Mouse (Mus musculus): ENCODE data around the gene Fam162a. TPM values are rescaled to one million over a fixed set of nuclear protein-coding genes. Genes with fewer than 3 reads are reported as not detected.
"Not testable (repeated sequence)": the region's sequence is repeated elsewhere in the genome, so short reads cannot be mapped to it uniquely, and the experiment has no call there.

Gene Fam162a
- polyA plus RNA-seq, 1 experiment from 2014 or later = 457 TPM

- Histone ChIP-seq H3K4me1 (replicated peaks; ENCODE audit: control insufficient read depth, insufficient read depth, low read length) (no peaks in the 10 kb centered on the region), H3K4me3 (ENCODE audit: low read depth, low read length) (no peak overlapping the region), H3K4me2 (ENCODE audit: low read length) (no peak overlapping the region), H3K36me3 (ENCODE audit: control insufficient read depth, insufficient read depth, low read length) (peaks cover 49% of the 10 kb centered on the region), H3K9me3 (ENCODE audit: control insufficient read depth, low read length) (no peaks in the 10 kb centered on the region), H3K9ac (ENCODE audit: low read length) (no peak overlapping the region), H3K27ac (ENCODE audit: low read depth) (no peak overlapping the region), H3K27me3 (replicated peaks; ENCODE audit: control insufficient read depth, insufficient read depth, low read length) (no peaks in the 10 kb centered on the region)
- ATAC-seq (replicated peaks; ENCODE audit: low FRiP score, low TSS enrichment, low read depth) = no peak
- WGBS = 95% methylated on average over 1 of the region's 1 CpGs
- DNase-seq (ENCODE audit: low spot score) = no peak
Measured at GRCm38 (mm10) chr16:36016335-36016734, 55.1 kb downstream of the Fam162a start.

- DNase-seq (ENCODE audit: low spot score) (no peak), ATAC-seq (replicated peaks; ENCODE audit: low FRiP score, low TSS enrichment, low read depth) (no peak)
- no peaks in the 10 kb centered on the region for H3K4me1 ChIP-seq (replicated peaks; ENCODE audit: control insufficient read depth, insufficient read depth, low read length)
- no peaks in the 10 kb centered on the region for H3K9me3 ChIP-seq (ENCODE audit: control insufficient read depth, low read length)
- peaks cover 26% of the 10 kb centered on the region; the same call in 1 of the 2 replicates for H3K36me3 ChIP-seq (ENCODE audit: control insufficient read depth, insufficient read depth, low read length)
- H3K4me2 ChIP-seq (ENCODE audit: low read length) = no peak overlapping the region
- 94% methylated on average over 3 of the region's 3 CpGs for WGBS
- H3K4me3 ChIP-seq (ENCODE audit: low read depth, low read length) = no peak overlapping the region
- no peak overlapping the region for H3K27ac ChIP-seq (ENCODE audit: low read depth)
- H3K9ac ChIP-seq (ENCODE audit: low read length) = no peak overlapping the region
- no peaks in the 10 kb centered on the region for H3K27me3 ChIP-seq (replicated peaks; ENCODE audit: control insufficient read depth, insufficient read depth, low read length)
Measured at GRCm38 (mm10) chr16:36008396-36008795, 63.0 kb downstream of the Fam162a start.

GRCm38 (mm10) chr16:35998852-35999251 is 72.5 kb downstream of the Fam162a start:
- H3K27me3 ChIP-seq (replicated peaks; ENCODE audit: control insufficient read depth, insufficient read depth, low read length); DNase-seq (ENCODE audit: low spot score); H3K4me1 ChIP-seq (replicated peaks; ENCODE audit: control insufficient read depth, insufficient read depth, low read length); H3K9ac ChIP-seq (ENCODE audit: low read length); H3K27ac ChIP-seq (ENCODE audit: low read depth); H3K9me3 ChIP-seq (ENCODE audit: control insufficient read depth, low read length); H3K4me2 ChIP-seq (ENCODE audit: low read length); H3K4me3 ChIP-seq (ENCODE audit: low read depth, low read length); ATAC-seq (replicated peaks; ENCODE audit: low FRiP score, low TSS enrichment, low read depth): not testable (repeated sequence)
- peaks cover 18% of the 10 kb centered on the region for H3K36me3 ChIP-seq (ENCODE audit: control insufficient read depth, insufficient read depth, low read length)
- WGBS = 95% methylated on average over 4 of the region's 4 CpGs

Other genes starting within 250 kb of the Fam162a start
- gene Parp14, start 200.1 kb downstream of the Fam162a start, polyA plus RNA-seq (2014; fragmentation: Nextera tagmentation; extraction: Ambion mirVana) = 1.6 and 2.1 TPM in 2 replicates
- gene Parp9, start 133.1 kb downstream of the Fam162a start, polyA plus RNA-seq (2014; fragmentation: Nextera tagmentation; extraction: Ambion mirVana) = 9.3 and 11.0 TPM in 2 replicates
- 8.0 and 8.2 TPM in 2 replicates for gene Dtx3l, start 132.4 kb downstream of the Fam162a start, polyA plus RNA-seq (2014; fragmentation: Nextera tagmentation; extraction: Ambion mirVana)
- 44.4 and 48.1 TPM in 2 replicates for gene Kpna1, start 92.8 kb downstream of the Fam162a start, polyA plus RNA-seq (2014; fragmentation: Nextera tagmentation; extraction: Ambion mirVana)
- gene Wdr5b, start 30.4 kb downstream of the Fam162a start, polyA plus RNA-seq (2014; fragmentation: Nextera tagmentation; extraction: Ambion mirVana) = 8.5 and 8.7 TPM in 2 replicates
- gene Ccdc58, start 91 bp upstream of the Fam162a start, polyA plus RNA-seq (2014; fragmentation: Nextera tagmentation; extraction: Ambion mirVana) = 92.4 and 93.1 TPM in 2 replicates
- gene Csta1, start 59.6 kb upstream of the Fam162a start, polyA plus RNA-seq (2014; fragmentation: Nextera tagmentation; extraction: Ambion mirVana) = 0.05 TPM in 1 of 2 replicates, not detected in the other
- not detected in 2 replicates for gene Stfa2l1, start 85.2 kb upstream of the Fam162a start, polyA plus RNA-seq (2014; fragmentation: Nextera tagmentation; extraction: Ambion mirVana)
- gene Gm5483, start 112.6 kb upstream of the Fam162a start, polyA plus RNA-seq (2014; fragmentation: Nextera tagmentation; extraction: Ambion mirVana) = 1.6 TPM in 1 of 2 replicates, not detected in the other
- gene Gm5416, start 138.8 kb upstream of the Fam162a start, polyA plus RNA-seq (2014; fragmentation: Nextera tagmentation; extraction: Ambion mirVana) = not detected in 2 replicates
- not detected in 2 replicates for gene 2010005H15Rik, start 149.9 kb upstream of the Fam162a start, polyA plus RNA-seq (2014; fragmentation: Nextera tagmentation; extraction: Ambion mirVana)
- 0.70 and 2.6 TPM in 2 replicates for gene Stfa1, start 205.4 kb upstream of the Fam162a start, polyA plus RNA-seq (2014; fragmentation: Nextera tagmentation; extraction: Ambion mirVana)

Data from intestine, embryonic 14.5 days (tissue).